Mouse (Mus musculus) heart, embryonic 16.5 days (tissue): Measurements from ENCODE around the gene Hectd4. TPM values are rescaled to one million over a fixed set of nuclear protein-coding genes. Genes with fewer than 3 reads are reported as not detected.
"Not testable (repeated sequence)": the region's sequence is repeated elsewhere in the genome, so short reads cannot be mapped to it uniquely, and the experiment has no call there.

ENCODE experiments used
- ATAC-seq: fragments of 200-750 bp; cut with Nextera tagmentation; replicated peaks from 2 replicates; pipeline ENCODE4 v1.8.0; 2017; ENCODE audit warnings: moderate number of reproducible peaks; ENCODE audit not compliant: insufficient read depth, low FRiP score; ENCODE audit errors: extremely low read depth
- H3K27ac ChIP-seq: fragments of 300-500 bp; sonication (generic); 2 replicates; pipeline ENCODE4 v1.5.1; 2014; ENCODE audit warnings: mild to moderate bottlenecking, low read length, control low read depth, moderate library complexity
- H3K27me3 ChIP-seq: fragments of 300-500 bp; sonication (generic); 2 replicates; pipeline ENCODE4 v1.6.1; 2014; ENCODE audit warnings: low read length, mixed read lengths; ENCODE audit not compliant: control insufficient read depth, insufficient read depth
- H3K36me3 ChIP-seq: fragments of 300-500 bp; sonication (generic); 2 replicates; pipeline ENCODE4 v1.6.1; 2014; ENCODE audit not compliant: control insufficient read depth, insufficient read depth
- H3K4me1 ChIP-seq: fragments of 300-500 bp; sonication (generic); 2 replicates; pipeline ENCODE4 v1.6.1; 2014; ENCODE audit warnings: low read length, mixed read lengths; ENCODE audit not compliant: control insufficient read depth, insufficient read depth
- H3K4me2 ChIP-seq: fragments of 300-500 bp; sonication (generic); 2 replicates; pipeline ENCODE4 v1.6.1; 2014; ENCODE audit warnings: low read depth, mild to moderate bottlenecking, control low read depth, low read length
- H3K4me3 ChIP-seq: fragments of 300-500 bp; sonication (generic); 2 replicates; pipeline ENCODE4 v1.5.1; 2014; ENCODE audit warnings: mild to moderate bottlenecking, control low read depth, low read length
- H3K9ac ChIP-seq: fragments of 300-500 bp; sonication (generic); 2 replicates; pipeline ENCODE4 v1.6.1; 2014; ENCODE audit warnings: low read length, control low read depth
- H3K9me3 ChIP-seq: fragments of 300-500 bp; sonication (generic); replicated peaks from 2 replicates; pipeline ENCODE4 v1.6.1; 2016; ENCODE audit warnings: low read length; ENCODE audit not compliant: control insufficient read depth
- WGBS: fragments of 180-500 bp; shearing (Covaris S2); extraction: QIAGEN DNeasy Blood & Tissue Kit; methylation state at CpG from one replicate; pipeline ENCODE4 v1.1.7; 2014; 5-methylcytosine and 5-hydroxymethylcytosine counted together
- polyA plus RNA-seq: library from polyadenylated mRNA; unstranded; fragments of >200 nt; fragmentation: Nextera tagmentation; extraction: Ambion mirVana; gene quantifications from 2 replicates; pipeline ENCODE4 v1.2.1, GENCODE M21; 2015

The Hectd4 gene
- polyA plus RNA-seq, 1 experiment from 2014 or later = 2.6 TPM

GRCm38 (mm10) chr5:121214707-121215106 lies 5.3 kb upstream of the Hectd4 start:
- Histone ChIP-seq H3K4me1 (no peaks in the 10 kb centered on the region), H3K9ac (no peak overlapping the region)
- 45% methylated on average over 7 of the region's 7 CpGs for WGBS

GRCm38 (mm10) chr5:121215380-121216125 lies 4.5 kb upstream of the Hectd4 start:
- Histone ChIP-seq H3K27ac (no peak overlapping the region), H3K36me3 (peaks cover 20% of the 10 kb centered on the region), H3K9me3 (no peaks in the 10 kb centered on the region), H3K4me2 (no peak overlapping the region), H3K4me3 (no peak overlapping the region), H3K4me1 (no peaks in the 10 kb centered on the region), H3K9ac (no peak overlapping the region), H3K27me3 (no peaks in the 10 kb centered on the region)
- 44% methylated on average over 13 of the region's 13 CpGs for WGBS
- no peak for ATAC-seq

More at GRCm38 (mm10) chr5:121214707-121215106, 5.3 kb upstream of the Hectd4 start:
- no peak overlapping the region for H3K4me2 ChIP-seq
- H3K27me3 ChIP-seq = no peaks in the 10 kb centered on the region
- H3K27ac ChIP-seq = no peak overlapping the region
- no peak for ATAC-seq
- H3K36me3 ChIP-seq = peaks cover 23% of the 10 kb centered on the region
- no peak overlapping the region for H3K4me3 ChIP-seq
- H3K9me3 ChIP-seq = no peaks in the 10 kb centered on the region

- 56% methylated on average over 12 of the region's 12 CpGs for WGBS
- no peak for ATAC-seq
- Histone ChIP-seq H3K27me3 (no peaks in the 10 kb centered on the region), H3K9ac (no peak overlapping the region), H3K36me3 (peaks cover 16% of the 10 kb centered on the region), H3K9me3 (no peaks in the 10 kb centered on the region), H3K4me2 (no peak overlapping the region), H3K27ac (no peak overlapping the region), H3K4me3 (no peak overlapping the region), H3K4me1 (no peaks in the 10 kb centered on the region)
Measured at GRCm38 (mm10) chr5:121216126-121216446, 3.9 kb upstream of the Hectd4 start.

- H3K27ac ChIP-seq, H3K4me1 ChIP-seq: not testable (repeated sequence)
- WGBS = 83% methylated on average over 9 of the region's 9 CpGs
Measured at GRCm38 (mm10) chr5:121216584-121217312, 3.3 kb upstream of the Hectd4 start.

GRCm38 (mm10) chr5:121217313-121217634 lies 2.7 kb upstream of the Hectd4 start:
- Histone ChIP-seq H3K9me3 (no peaks in the 10 kb centered on the region), H3K4me3 (no peak overlapping the region), H3K27ac (no peak overlapping the region), H3K36me3 (peaks cover 4% of the 10 kb centered on the region), H3K27me3 (no peaks in the 10 kb centered on the region), H3K4me2 (no peak overlapping the region), H3K9ac (no peak overlapping the region), H3K4me1 (peaks cover 6% of the 10 kb centered on the region)
- no peak for ATAC-seq
- whole genome bisulfite sequencing = 77% methylated on average over 2 of the region's 2 CpGs

More at GRCm38 (mm10) chr5:121216584-121217312, 3.3 kb upstream of the Hectd4 start:
- not testable (repeated sequence) for H3K9me3 ChIP-seq, H3K9ac ChIP-seq, H3K36me3 ChIP-seq, H3K27me3 ChIP-seq, ATAC-seq, H3K4me2 ChIP-seq, H3K4me3 ChIP-seq

- WGBS = 85% methylated on average over 1 of the region's 1 CpGs
- no peak overlapping the region for H3K4me2 ChIP-seq
- no peak overlapping the region for H3K9ac ChIP-seq
- H3K27ac ChIP-seq = no peak overlapping the region
- no peaks in the 10 kb centered on the region for H3K36me3 ChIP-seq
- no peaks in the 10 kb centered on the region for H3K27me3 ChIP-seq
- no peaks in the 10 kb centered on the region for H3K9me3 ChIP-seq
- H3K4me1 ChIP-seq = peaks cover 6% of the 10 kb centered on the region
- no peak for ATAC-seq
- H3K4me3 ChIP-seq = no peak overlapping the region
Measured at GRCm38 (mm10) chr5:121219190-121219589, 829 bp upstream of the Hectd4 start.

- Histone ChIP-seq H3K4me1 (peaks cover 10% of the 10 kb centered on the region), H3K27ac (peak overlapping the region; percentile 84), H3K9me3 (no peaks in the 10 kb centered on the region), H3K9ac (peak overlapping the region; percentile 90), H3K36me3 (no peaks in the 10 kb centered on the region), H3K27me3 (no peaks in the 10 kb centered on the region), H3K4me2 (peak overlapping the region; percentile 81), H3K4me3 (peak overlapping the region; percentile 94)
- ATAC-seq = peak; percentile 39
- 0% methylated on average over 37 of the region's 38 CpGs for WGBS
Measured at GRCm38 (mm10) chr5:121220732-121221301, 798 bp downstream of the Hectd4 start.

GRCm38 (mm10) chr5:121221328-121221850 lies 1.4 kb downstream of the Hectd4 start:
- Histone ChIP-seq H3K9ac (peak overlapping the region; percentile 90), H3K9me3 (no peaks in the 10 kb centered on the region), H3K4me3 (peak overlapping the region; percentile 94), H3K4me2 (peak overlapping the region; percentile 81), H3K4me1 (peaks cover 16% of the 10 kb centered on the region), H3K27me3 (no peaks in the 10 kb centered on the region), H3K36me3 (no peaks in the 10 kb centered on the region), H3K27ac (no peak overlapping the region)
- WGBS = 21% methylated on average over 23 of the region's 23 CpGs
- ATAC-seq = no peak

GRCm38 (mm10) chr5:121224020-121224419 lies 4.0 kb downstream of the Hectd4 start:
- 95% methylated on average over 3 of the region's 4 CpGs for WGBS
- H3K36me3 ChIP-seq, H3K27me3 ChIP-seq, H3K4me2 ChIP-seq, H3K9ac ChIP-seq, H3K27ac ChIP-seq, H3K4me3 ChIP-seq, ATAC-seq, H3K9me3 ChIP-seq: not testable (repeated sequence)
- H3K4me1 ChIP-seq = peaks cover 20% of the 10 kb centered on the region
